15 mouse cellular contexts compared by ENCODE assay signal in the genomic region with DNA sequence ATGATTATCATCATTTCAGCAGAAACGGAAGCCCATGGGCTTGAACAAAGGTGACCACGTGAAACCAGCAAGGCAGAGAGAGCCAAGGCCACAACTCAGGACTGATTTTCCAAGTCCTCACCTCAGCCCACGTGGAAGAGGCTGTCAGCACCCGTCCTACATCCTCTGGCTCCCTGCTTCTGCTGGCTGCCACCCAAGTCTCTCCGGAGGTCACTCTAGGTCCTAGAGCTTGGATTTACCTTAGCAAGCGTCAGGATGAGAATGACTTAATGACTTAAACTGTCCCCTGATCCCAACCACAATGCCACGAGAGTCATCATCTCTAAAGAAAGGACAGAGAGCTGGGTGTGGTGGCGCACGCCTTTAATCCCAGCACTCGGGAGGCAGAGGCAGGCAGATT. TPM values are rescaled to one million over a fixed set of nuclear protein-coding genes. Genes with fewer than 3 reads are reported as not detected.
DNase-seq lines count a peak whose midpoint lies in the region; ATAC-seq and TF ChIP-seq lines count a peak whose summit lies in the region.
"Had no signal": no experiment of that assay in that cellular context is flagged by ENCODE, and none has a peak within 500 bp of the region (broad histone marks: within the 10 kb centered on the region; RNA-seq: fewer than 3 reads in every experiment).

No protein-coding gene starts in this region.

- whole genome bisulfite sequencing in lung, postnatal 0 days: 56% methylated on average over 10 of the region's 10 CpGs

- no peaks in the 10 kb centered on the region for H3K9me3 ChIP-seq in lung, postnatal 0 days (ENCODE audit: low read length)
- H3K9me3 ChIP-seq: embryonic facial prominence, embryonic 12.5 days; hindbrain, embryonic 15.5 days; limb, embryonic 12.5 days had no signal

- H3K4me3 ChIP-seq in gastrocnemius, adult 2 months: no peak overlapping the region
- no peak overlapping the region for H3K4me3 ChIP-seq in lung, postnatal 0 days (ENCODE audit: low read depth, low read length)
- H3K4me3 ChIP-seq: embryonic facial prominence, embryonic 12.5 days; hindbrain, embryonic 15.5 days; limb, embryonic 12.5 days had no signal

- no peak for ATAC-seq in lung, postnatal 0 days
- no peak for ATAC-seq in granulocyte monocyte progenitor cell, adult 5-6 weeks (replicated peaks; ENCODE audit: poor library complexity, severe bottlenecking)
- ATAC-seq: forebrain, embryonic 14.5 days had no signal

- TF ChIP-seq EP300 in lung, postnatal 0 days (IDR thresholded peaks at IDR 0.05): no peak

- no peaks in the 10 kb centered on the region for H3K27me3 ChIP-seq in lung, postnatal 0 days (replicated peaks; ENCODE audit: insufficient read depth, low read length)
- H3K27me3 ChIP-seq: embryonic facial prominence, embryonic 12.5 days; hindbrain, embryonic 15.5 days; limb, embryonic 12.5 days had no signal

- intact Hi-C loops in gastrocnemius, adult 2 months (cut with DNase I): no loop called here
- intact Hi-C loops in heart, postnatal 36 days (cut with DNase I): no loop called here

- H3K4me2 ChIP-seq in lung, postnatal 0 days (replicated peaks; ENCODE audit: low read depth, low read length): no peak overlapping the region
- H3K4me2 ChIP-seq: embryonic facial prominence, embryonic 12.5 days; hindbrain, embryonic 15.5 days; limb, embryonic 12.5 days had no signal

- peak overlapping the region; percentile 91 for H3K27ac ChIP-seq in gastrocnemius, adult 2 months
- H3K27ac ChIP-seq in lung, postnatal 0 days (ENCODE audit: low read length): peak overlapping the region; percentile 70
- H3K27ac ChIP-seq: embryonic facial prominence, embryonic 12.5 days; hindbrain, embryonic 15.5 days; limb, embryonic 12.5 days had no signal

- no peak overlapping the region for H3K9ac ChIP-seq in lung, postnatal 0 days (replicated peaks; ENCODE audit: low read depth)
- H3K9ac ChIP-seq: embryonic facial prominence, embryonic 12.5 days; hindbrain, embryonic 15.5 days; limb, embryonic 12.5 days had no signal

- H3K36me3 ChIP-seq in lung, postnatal 0 days (ENCODE audit: insufficient read depth, low read length): no peaks in the 10 kb centered on the region
- H3K36me3 ChIP-seq: embryonic facial prominence, embryonic 12.5 days; hindbrain, embryonic 15.5 days; limb, embryonic 12.5 days had no signal

- DNase-seq in gastrocnemius, adult 2 months: peak; percentile 89
- DNase-seq in gastrocnemius, postnatal 10 days: no peak
- peak; percentile 85 for DNase-seq in heart, adult 8-10 months (ENCODE audit: low spot score)
- DNase-seq in heart, postnatal 36 days: peak; percentile 71 to 78
- DNase-seq in lung, postnatal 0 days (ENCODE audit: low spot score): no peak
- no peak for DNase-seq in ovary, postnatal 36 days (ENCODE audit: low spot score)
- no peak for DNase-seq in urinary bladder, postnatal 14 days (ENCODE audit: low spot score)
- DNase-seq: cerebellum, adult 9-11 months; layer of hippocampus, adult 9-11 months; thymus, postnatal 25 days had no signal

- no peak for TF ChIP-seq CTCF in gastrocnemius, adult 2 months (IDR thresholded peaks at IDR 0.05)
- no peak for TF ChIP-seq CTCF in lung, postnatal 0 days (IDR thresholded peaks at IDR 0.05)

- peaks cover 36% of the 10 kb centered on the region; the same call in 1 of the 2 replicates for H3K4me1 ChIP-seq in lung, postnatal 0 days (ENCODE audit: insufficient read depth, low read depth, low read length)

RNA-seq across cellular contexts. Expression of gene Sh3pxd2a, which starts 11.5 kb away (rescaled TPM):
- 10 to 100 TPM; 37.7 to 44.7 TPM for total RNA-seq in gastrocnemius, adult 2 months (2021)
- total RNA-seq in gastrocnemius, postnatal 10 days (2021): 10 to 100 TPM; 79.8 to 85.6 TPM
- total RNA-seq in heart, adult 8-10 months (2022): 10 to 100 TPM; 40.6 to 54.7 (median 46.2) TPM
- total RNA-seq in heart, postnatal 36 days (2021): 10 to 100 TPM; 47.7 to 59.2 TPM
- 5.6 and 6.4 TPM in 2 replicates for polyA plus RNA-seq in lung, postnatal 0 days (2015; fragmentation: Nextera tagmentation; extraction: Ambion mirVana)
- total RNA-seq in granulocyte monocyte progenitor cell, adult 5-6 weeks (2014; fragmentation: Nextera tagmentation): 1.9 and 3.1 TPM in 2 replicates
- 1.1 and 1.2 TPM in 2 replicates for total RNA-seq in granulocyte monocyte progenitor cell, adult 5-6 weeks (2017)

Comparison
In these comparisons a context has a peak if more than half of its experiments do, and no peak if none do; other contexts are left out.
1. DNase-seq: peak in gastrocnemius, adult 2 months (single experiment), heart, adult 8-10 months (single experiment) and heart, postnatal 36 days (2 of 2); none in gastrocnemius, postnatal 10 days (single experiment), lung, postnatal 0 days (single experiment), ovary, postnatal 36 days (single experiment) and urinary bladder, postnatal 14 days (single experiment).
2. RNA of gene Sh3pxd2a, which starts 11.5 kb away (total RNA-seq): 79.8 to 85.6 TPM in gastrocnemius, postnatal 10 days, 47.7 to 59.2 TPM in heart, postnatal 36 days, 40.6 to 54.7 TPM in heart, adult 8-10 months and 37.7 to 44.7 TPM in gastrocnemius, adult 2 months; 1.1 to 3.1 TPM in granulocyte monocyte progenitor cell, adult 5-6 weeks; every median in the first group is over 4 times any median in the second.